Mouse (Mus musculus): ENCODE measurements around the gene Copz1. TPM values are rescaled to one million over a fixed set of nuclear protein-coding genes. Genes with fewer than 3 reads are reported as not detected.

Copz1 gene
- polyA plus RNA-seq, 1 experiment from 2014 or later: 220 TPM

DNA sequence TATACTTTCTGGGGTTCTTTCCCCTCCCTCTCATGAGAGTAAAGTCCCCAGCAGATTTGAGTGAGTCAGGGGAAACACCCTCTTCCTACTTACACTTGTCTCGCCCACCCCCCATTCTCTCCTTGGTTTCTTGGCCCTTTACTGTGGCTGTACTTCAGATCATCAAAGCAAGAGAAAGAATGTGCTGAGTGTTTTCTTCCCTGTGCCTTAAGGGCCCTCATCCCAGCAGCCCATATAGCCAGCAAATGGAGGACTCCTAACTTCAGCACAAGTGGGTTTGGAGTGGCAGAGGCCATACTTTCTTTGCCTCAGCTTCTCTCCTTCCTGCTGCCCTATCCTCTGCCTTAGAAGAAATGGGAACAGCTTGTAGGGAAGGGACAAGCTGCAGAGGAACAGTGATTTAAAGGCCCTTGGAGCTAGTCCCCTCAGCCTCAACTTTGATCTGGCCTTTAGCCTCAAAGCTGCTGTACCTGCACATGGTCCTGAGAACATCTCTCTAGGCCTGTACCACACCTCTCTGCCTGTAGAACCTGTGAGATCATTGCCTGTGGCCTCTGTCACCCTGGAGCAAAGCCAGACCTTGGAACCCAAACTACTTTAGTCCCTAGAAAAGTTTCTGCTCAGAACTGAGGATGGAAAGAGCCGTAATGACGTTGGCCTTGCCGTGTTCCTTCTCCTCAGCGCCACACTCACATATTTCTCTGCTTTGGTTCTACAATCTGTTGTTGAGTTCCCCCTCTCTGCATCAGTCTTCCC lies 26.5 kb downstream of the Copz1 start:
- peaks cover 84% of the 10 kb centered on the region for H3K4me1 ChIP-seq
- H3K27me3 ChIP-seq: no peaks in the 10 kb centered on the region
- no peak for ATAC-seq (replicated peaks)
- H3K27ac ChIP-seq (replicated peaks): peak overlapping the region; percentile 96
- WGBS: 50% methylated on average over 5 of the region's 5 CpGs
- no peaks in the 10 kb centered on the region for H3K9me3 ChIP-seq
- 0 out of 2 replicates have a peak overlapping the region, but pooled peaks have one; percentile 27 for H3K4me3 ChIP-seq
- peak overlapping the region; percentile 53; the same call in 1 of the 2 replicates for H3K4me2 ChIP-seq (replicated peaks)
- H3K9ac ChIP-seq (replicated peaks): peak overlapping the region; percentile 49; the same call in 1 of the 2 replicates
- H3K36me3 ChIP-seq: peaks cover 8% of the 10 kb centered on the region

DNA sequence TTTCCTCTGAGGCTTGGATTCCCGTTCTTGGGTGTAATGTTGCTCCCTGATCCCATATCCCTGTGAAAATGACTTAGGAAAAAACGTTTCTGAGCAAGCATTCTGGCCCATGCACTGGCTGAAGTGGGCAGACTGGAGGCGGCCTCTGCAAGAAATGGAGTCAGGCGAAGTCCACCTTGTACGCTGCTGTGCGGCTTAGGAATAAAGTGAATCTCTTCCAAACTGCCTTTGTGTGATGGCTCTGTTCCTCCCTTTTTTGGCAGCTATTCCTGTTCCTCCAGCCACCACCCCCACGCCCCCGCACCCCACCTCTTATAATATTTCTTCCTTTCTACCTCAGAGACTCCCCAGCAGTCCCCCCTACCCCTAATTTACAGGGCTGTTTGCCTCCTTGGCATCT lies 27.1 kb downstream of the Copz1 start:
- peaks cover 8% of the 10 kb centered on the region for H3K36me3 ChIP-seq
- peaks cover 90% of the 10 kb centered on the region for H3K4me1 ChIP-seq
- WGBS: 15% methylated on average over 8 of the region's 8 CpGs
- H3K4me2 ChIP-seq (replicated peaks): peak overlapping the region; percentile 53
- peak overlapping the region; percentile 27 for H3K4me3 ChIP-seq
- H3K9me3 ChIP-seq: no peaks in the 10 kb centered on the region
- H3K27me3 ChIP-seq: no peaks in the 10 kb centered on the region
- H3K9ac ChIP-seq (replicated peaks): peak overlapping the region; percentile 49
- H3K27ac ChIP-seq (replicated peaks): peak overlapping the region; percentile 96
- no peak; the same call in 1 of the 2 replicates for ATAC-seq (replicated peaks)

DNA sequence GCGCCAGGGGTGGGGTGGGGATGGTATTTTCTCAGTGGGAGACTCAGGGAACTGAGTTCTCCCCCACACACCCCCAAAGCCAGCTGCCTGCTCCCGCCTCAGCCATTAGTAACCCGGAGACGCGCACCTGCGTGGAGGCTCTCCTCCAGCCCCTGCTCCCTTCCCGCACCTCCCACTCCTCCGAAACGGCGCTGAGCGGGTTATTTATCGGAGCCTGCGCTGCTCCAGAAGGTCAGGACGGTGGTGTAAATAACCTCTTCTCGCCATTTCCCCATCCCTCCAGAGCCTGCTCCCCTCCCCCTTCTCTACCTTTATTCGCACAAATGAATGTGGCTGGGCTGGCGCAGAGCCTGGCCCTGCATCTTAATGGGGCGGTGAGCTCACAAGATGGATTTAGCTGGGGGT lies 27.6 kb downstream of the Copz1 start:
- no peaks in the 10 kb centered on the region for H3K27me3 ChIP-seq
- H3K9ac ChIP-seq (replicated peaks): peak overlapping the region; percentile 49
- peak overlapping the region; percentile 53 for H3K4me2 ChIP-seq (replicated peaks)
- H3K9me3 ChIP-seq: no peaks in the 10 kb centered on the region
- H3K36me3 ChIP-seq: peaks cover 8% of the 10 kb centered on the region
- ATAC-seq (replicated peaks): peak; percentile 51
- peak overlapping the region; percentile 96 for H3K27ac ChIP-seq (replicated peaks)
- WGBS: 4% methylated on average over 18 of the region's 18 CpGs
- peaks cover 93% of the 10 kb centered on the region for H3K4me1 ChIP-seq
- peak overlapping the region; percentile 27 for H3K4me3 ChIP-seq

DNA sequence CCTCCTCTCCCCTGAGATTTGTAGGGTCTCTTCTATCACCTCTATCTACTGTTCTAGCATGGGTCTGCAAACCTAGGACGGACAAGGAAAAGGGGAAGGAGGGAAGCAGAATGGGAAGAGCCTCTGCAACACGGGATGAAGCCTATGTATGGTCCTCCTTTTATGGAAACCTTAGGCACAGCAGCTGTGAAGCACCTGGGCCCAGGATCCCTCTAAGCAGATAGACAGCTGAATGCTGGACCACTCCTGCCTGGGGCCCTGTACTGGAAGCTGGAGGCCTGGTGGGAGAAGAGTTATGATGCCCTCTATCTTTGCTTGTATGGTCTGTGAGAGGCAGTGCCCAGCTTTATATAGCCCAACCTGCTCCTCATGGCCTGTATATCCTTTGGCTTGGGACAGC lies 28.0 kb downstream of the Copz1 start:
- Histone ChIP-seq H3K27me3 (no peaks in the 10 kb centered on the region), H3K4me2 (replicated peaks) (peak overlapping the region; percentile 53), H3K36me3 (peaks cover 8% of the 10 kb centered on the region), H3K4me3 (peak overlapping the region; percentile 27), H3K9me3 (no peaks in the 10 kb centered on the region), H3K27ac (replicated peaks) (peak overlapping the region; percentile 96), H3K9ac (replicated peaks) (peak overlapping the region; percentile 49), H3K4me1 (peaks cover 91% of the 10 kb centered on the region)
- no peak for ATAC-seq (replicated peaks)
- 0% methylated on average over 2 of the region's 2 CpGs for WGBS

DNA sequence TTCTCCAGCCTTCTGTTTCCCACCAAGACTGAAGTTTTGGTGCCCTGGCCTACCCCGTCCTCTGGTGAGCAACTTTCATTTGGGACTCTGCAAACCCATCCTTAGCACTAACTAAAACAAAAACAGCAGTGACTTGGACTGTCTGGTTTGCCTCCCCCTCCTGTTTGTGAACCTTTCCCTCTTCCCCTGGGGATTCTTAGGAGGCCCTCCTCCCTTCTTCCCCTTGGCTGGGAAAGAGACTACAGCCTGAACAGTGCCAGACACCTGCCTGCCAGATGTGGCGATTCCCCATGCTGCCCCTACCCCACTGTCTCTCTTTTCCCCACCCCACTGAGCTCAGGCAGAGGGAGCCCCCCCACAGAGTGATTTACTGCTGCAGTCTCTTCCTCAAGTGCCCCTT lies 28.5 kb downstream of the Copz1 start:
- H3K27me3 ChIP-seq: no peaks in the 10 kb centered on the region
- peak overlapping the region; percentile 96 for H3K27ac ChIP-seq (replicated peaks)
- 15% methylated on average over 2 of the region's 2 CpGs for WGBS
- H3K4me1 ChIP-seq: peaks cover 91% of the 10 kb centered on the region
- H3K4me3 ChIP-seq: no peak overlapping the region
- peaks cover 6% of the 10 kb centered on the region for H3K36me3 ChIP-seq
- H3K9ac ChIP-seq (replicated peaks): peak overlapping the region; percentile 49; the same call in 1 of the 2 replicates
- H3K9me3 ChIP-seq: no peaks in the 10 kb centered on the region
- no peak overlapping the region for H3K4me2 ChIP-seq (replicated peaks)
- ATAC-seq (replicated peaks): no peak

DNA sequence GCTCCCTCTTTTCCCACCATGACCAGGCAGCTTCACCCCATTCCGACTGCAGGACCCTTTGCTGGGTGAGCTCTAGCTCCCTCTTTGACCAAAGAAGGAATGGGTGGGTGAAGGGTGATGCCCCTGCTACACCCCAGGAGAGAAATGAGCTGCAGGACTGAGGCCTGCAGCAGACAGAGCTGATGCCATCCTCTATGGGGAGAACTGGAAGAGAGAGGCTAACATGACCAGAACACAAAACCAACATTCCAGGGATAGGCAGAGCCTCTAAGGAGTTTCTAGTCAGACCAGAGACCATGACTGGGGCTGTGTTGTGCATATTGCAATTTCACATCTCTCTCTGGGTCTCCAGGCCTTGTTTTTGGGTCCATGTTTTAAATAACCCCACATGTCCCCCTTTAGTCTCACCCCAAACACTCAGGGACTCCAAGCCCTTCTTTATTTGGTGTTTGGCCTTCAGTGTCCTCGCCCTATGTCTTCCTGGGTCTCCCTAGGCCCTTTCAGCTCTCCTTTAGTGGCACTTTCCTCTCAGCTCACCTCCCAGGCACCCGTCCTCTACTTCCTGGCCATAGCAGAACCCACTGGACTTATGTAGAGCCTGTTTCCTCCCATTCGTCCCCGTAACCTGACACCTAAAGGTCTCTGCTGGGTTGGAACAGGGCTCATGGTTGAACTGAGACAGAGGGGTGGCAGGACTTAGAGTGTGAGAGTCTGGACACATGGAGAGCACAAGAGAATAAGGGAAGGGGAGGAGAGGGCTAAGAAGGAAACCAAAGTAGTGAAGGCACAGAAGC lies 29.2 kb downstream of the Copz1 start:
- no peak overlapping the region for H3K4me3 ChIP-seq
- H3K4me2 ChIP-seq (replicated peaks): no peak overlapping the region
- H3K9me3 ChIP-seq: no peaks in the 10 kb centered on the region
- H3K36me3 ChIP-seq: peaks cover 4% of the 10 kb centered on the region; the same call in 1 of the 2 replicates
- 0 out of 2 replicates have a peak overlapping the region, but pooled peaks have one; percentile 16 for H3K9ac ChIP-seq (replicated peaks)
- peaks cover 88% of the 10 kb centered on the region for H3K4me1 ChIP-seq
- 37% methylated on average over 5 of the region's 5 CpGs for WGBS
- H3K27me3 ChIP-seq: no peaks in the 10 kb centered on the region
- peak overlapping the region; percentile 96 for H3K27ac ChIP-seq (replicated peaks)
- ATAC-seq (replicated peaks): no peak

DNA sequence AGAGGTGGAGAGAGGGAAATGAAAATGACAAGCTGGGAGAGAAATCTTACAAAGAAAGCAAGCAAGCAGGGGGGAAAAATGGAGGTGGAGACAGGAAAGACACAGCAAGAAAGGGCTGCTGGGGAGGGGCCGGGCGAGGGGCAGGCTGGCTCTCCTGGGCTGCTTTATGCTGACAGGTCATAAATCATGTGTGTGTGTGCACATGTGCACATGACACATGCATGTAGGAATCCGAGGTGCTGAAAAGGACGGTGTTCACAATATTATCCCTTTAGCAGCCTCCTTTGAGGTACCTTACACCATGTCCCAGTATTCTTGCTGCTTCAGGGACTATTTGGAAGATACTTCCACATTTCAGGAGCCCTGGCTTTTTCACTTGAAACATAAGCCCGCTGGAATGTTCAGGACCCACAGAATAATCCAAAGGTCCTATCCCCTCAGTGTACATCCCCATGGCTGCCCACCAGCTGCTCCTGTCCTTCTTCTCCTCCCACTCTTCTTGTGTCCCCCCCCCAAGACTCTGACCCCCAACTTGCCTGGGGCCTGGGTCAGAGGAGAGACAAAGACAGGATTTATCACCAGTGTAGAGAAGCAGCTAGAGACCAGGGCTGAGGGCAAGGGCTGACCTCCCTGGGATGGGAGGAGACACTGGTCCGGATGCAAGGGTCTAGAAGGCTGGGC lies 30.0 kb downstream of the Copz1 start:
- H3K9me3 ChIP-seq: no peaks in the 10 kb centered on the region
- H3K4me1 ChIP-seq: peaks cover 87% of the 10 kb centered on the region
- 56% methylated on average over 6 of the region's 6 CpGs for WGBS
- H3K36me3 ChIP-seq: peaks cover 4% of the 10 kb centered on the region; the same call in 1 of the 2 replicates
- peak overlapping the region; percentile 96 for H3K27ac ChIP-seq (replicated peaks)
- H3K9ac ChIP-seq (replicated peaks): 0 out of 2 replicates have a peak overlapping the region, but pooled peaks have one; percentile 16
- no peak for ATAC-seq (replicated peaks)
- no peak overlapping the region for H3K4me3 ChIP-seq
- no peak overlapping the region for H3K4me2 ChIP-seq (replicated peaks)
- H3K27me3 ChIP-seq: no peaks in the 10 kb centered on the region

DNA sequence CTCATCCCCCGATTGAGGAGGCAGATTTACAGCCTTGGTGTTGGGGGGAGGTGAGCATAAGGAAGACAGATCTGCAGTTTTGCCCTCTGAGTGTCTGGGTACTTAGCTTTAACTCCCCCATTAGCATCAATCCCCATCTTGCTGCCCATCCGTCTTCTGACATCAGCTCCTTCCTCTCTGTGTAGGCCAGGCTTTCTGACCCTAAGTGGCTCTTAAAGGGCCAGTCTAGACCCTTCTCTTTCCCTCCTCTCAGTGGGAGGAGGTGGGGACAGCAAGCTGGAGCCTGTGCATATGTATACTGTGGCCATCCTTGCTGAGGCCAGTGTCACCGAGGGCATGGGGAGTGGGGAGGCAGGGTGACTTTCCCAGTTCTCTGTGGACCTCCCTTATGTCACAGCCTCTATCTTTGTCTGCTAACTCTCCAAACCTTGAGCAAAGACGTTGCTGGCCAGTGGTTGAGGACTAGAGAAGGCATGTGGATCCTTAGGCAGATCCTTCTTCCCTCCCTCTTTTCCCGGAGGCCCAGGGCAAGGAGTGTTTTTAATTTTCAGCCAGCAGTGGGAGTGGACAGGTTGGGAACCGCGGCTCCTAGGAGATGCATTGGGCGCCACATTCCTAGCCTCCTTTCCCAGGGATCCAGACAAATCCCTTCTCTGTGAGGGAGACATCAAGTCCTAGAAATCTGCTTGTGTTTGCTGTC lies 31.6 kb downstream of the Copz1 start:
- no peak for ATAC-seq (replicated peaks)
- no peaks in the 10 kb centered on the region for H3K27me3 ChIP-seq
- peak overlapping the region; percentile 76 for H3K4me2 ChIP-seq (replicated peaks)
- H3K27ac ChIP-seq (replicated peaks): peak overlapping the region; percentile 99
- peak overlapping the region; percentile 78 for H3K9ac ChIP-seq (replicated peaks)
- H3K4me1 ChIP-seq: peaks cover 72% of the 10 kb centered on the region
- 11% methylated on average over 8 of the region's 8 CpGs for WGBS
- no peaks in the 10 kb centered on the region for H3K36me3 ChIP-seq
- no peaks in the 10 kb centered on the region for H3K9me3 ChIP-seq
- peak overlapping the region; percentile 50 for H3K4me3 ChIP-seq

DNA sequence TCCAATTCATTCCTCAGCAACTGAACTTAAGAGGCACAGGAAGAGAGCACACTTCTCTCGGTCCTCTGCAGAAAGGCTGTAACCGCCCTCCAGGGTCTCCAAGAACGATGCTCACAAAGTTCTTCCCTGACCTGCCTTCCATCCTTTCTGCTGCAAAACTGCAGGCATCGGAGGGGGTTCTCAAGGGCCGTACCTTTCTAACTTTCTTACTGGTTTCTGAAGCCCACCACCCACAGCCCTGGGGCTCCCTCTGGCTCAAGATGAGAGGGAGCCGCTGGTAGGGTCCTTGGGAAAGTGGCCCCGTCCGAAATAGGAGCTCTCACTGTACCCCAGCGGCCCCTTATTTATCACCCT lies 32.1 kb downstream of the Copz1 start:
- Histone ChIP-seq H3K27ac (replicated peaks) (peak overlapping the region; percentile 99), H3K27me3 (no peaks in the 10 kb centered on the region), H3K36me3 (no peaks in the 10 kb centered on the region), H3K4me2 (replicated peaks) (peak overlapping the region; percentile 76), H3K9ac (replicated peaks) (peak overlapping the region; percentile 78), H3K4me3 (peak overlapping the region; percentile 50), H3K4me1 (peaks cover 66% of the 10 kb centered on the region), H3K9me3 (no peaks in the 10 kb centered on the region)
- 0% methylated on average over 9 of the region's 9 CpGs for WGBS
- peak; percentile 5; the same call in 1 of the 2 replicates for ATAC-seq (replicated peaks)

DNA sequence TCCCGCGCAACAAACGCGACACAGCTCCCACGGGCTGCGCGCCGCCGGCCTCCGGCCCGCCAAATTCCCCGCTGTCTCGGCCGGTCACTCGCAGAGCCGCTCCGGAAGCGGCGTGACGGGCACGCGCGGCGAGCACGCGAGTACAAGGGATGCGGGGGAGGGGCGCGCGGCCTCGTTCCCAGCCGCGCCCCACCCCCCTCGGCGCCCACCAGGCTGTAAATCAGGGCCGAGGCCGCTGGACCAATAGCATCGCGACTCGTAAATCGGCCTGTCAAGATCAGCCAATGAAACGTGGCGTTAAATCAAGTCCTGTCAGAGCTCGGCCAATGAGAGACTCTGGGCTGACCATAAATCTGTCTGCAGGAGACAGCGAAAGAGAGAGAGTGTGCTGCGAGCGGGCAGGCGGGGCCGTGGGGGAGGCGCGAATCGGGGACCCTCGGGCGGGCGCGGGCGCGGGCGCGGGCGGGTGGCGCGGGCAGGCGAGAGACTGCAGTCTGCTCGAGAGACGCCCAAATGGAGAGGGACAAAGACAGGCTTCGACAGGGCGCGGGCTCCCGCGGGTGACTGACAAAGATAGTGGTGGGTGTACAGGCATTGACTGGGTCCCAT lies 32.7 kb downstream of the Copz1 start:
- H3K4me1 ChIP-seq: peaks cover 61% of the 10 kb centered on the region
- H3K4me3 ChIP-seq: peak overlapping the region; percentile 50
- H3K9ac ChIP-seq (replicated peaks): peak overlapping the region; percentile 78
- WGBS: under 1% methylated on average over 71 of the region's 71 CpGs
- H3K4me2 ChIP-seq (replicated peaks): peak overlapping the region; percentile 76
- peak overlapping the region; percentile 99 for H3K27ac ChIP-seq (replicated peaks)
- H3K36me3 ChIP-seq: no peaks in the 10 kb centered on the region
- no peaks in the 10 kb centered on the region for H3K27me3 ChIP-seq
- H3K9me3 ChIP-seq: no peaks in the 10 kb centered on the region
- peak; percentile 96 for ATAC-seq (replicated peaks)

All from forebrain, embryonic 15.5 days (tissue).